Mouse (Mus musculus): Measurements from ENCODE around the gene Topors.
A peak's percentile ranks its signal among the peaks of the same experiment; 100 is the strongest.

The Topors gene

GRCm38 (mm10) chr4:40250984-40251383 is 18.7 kb downstream of the Topors start:
- DNase-seq (ENCODE audit: low spot score in 2 of 2): no peak

DNA sequence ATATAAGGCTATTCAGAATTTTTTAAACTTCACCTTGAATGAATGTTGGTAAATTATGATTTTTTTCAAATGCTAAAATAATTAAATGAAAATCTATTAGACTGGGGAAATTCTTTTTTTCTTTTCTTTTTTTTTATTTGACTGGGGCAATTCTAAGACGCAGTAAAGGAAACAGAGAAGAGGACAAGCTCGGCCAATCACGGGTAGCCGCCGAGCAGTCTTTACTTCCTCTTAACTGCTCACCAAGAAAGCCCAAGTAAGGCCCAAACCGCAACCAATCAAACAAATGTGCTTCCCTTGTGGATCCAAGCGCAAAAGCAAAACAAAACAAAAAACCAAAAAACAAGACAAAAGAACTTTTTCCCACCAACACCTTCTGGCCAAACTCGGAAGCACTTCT is 25.6 kb downstream of the Topors start:
- no peak for DNase-seq (ENCODE audit: low spot score in 2 of 2)

DNA sequence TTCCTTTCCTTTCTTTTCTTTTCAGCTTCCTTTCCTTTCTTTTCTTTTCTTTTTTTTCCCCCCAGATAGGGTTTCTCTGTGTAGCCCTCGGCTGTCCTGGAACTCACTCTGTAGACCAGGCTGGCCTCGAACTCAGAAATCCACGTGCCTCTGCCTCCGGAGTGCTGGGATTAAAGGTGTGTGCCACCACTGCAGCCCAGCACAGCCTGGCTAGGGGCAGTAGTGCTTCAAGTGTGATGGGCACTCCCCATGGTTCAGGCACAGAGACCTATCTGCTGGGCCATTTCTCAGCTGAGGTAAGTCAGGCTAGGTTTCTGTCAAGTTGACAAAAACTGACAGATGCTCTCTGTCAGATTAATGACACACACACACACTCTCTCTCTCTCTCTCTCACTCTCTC is 26.6 kb downstream of the Topors start:
- no peak for DNase-seq (ENCODE audit: low spot score in 2 of 2)

DNA sequence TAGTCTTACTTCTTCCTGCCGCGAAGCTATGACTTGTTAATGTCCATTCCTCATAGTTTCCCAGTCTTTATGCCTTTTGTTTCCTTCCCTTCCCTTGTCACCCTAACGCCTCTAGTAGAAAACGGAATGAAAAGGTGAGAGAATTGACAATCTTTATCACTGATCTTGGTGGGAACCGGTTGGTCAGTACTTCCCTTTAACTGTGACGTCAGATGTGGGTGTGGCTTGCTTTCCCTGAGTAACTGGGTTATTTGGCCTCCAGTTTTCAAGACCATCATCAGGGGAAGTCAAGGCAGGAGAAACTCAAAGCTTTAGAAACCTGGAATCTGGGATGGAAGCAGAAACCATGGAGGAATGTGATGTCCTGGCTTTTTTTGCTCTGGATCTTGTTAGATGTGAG is 27.7 kb downstream of the Topors start:
- DNase-seq (ENCODE audit: low spot score in 2 of 2): no peak

DNA sequence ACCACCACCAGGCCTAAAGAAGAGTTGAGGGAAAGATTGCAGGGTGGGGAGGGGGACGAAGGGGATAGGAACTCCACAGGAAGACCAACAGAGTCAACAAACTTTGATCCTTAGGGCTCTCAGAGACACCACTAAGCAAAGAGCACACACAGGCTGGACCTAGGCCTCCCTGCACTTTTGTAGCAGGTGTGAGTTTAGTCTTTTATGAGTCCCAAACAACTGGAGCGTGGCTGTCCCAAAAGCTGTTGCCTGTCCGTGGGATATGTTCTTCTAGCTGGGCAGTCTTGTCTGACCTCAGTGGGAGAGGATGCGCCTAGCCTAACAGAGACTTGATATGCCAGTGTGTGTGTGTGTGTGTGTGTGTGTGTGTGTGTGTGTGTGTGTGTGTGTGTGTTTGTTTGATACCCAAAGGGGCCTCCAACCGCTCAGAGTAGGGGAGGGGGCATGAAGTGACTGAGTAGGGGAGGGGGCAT is 29.3 kb downstream of the Topors start:
- no peak for DNase-seq (ENCODE audit: low spot score in 2 of 2)

DNA sequence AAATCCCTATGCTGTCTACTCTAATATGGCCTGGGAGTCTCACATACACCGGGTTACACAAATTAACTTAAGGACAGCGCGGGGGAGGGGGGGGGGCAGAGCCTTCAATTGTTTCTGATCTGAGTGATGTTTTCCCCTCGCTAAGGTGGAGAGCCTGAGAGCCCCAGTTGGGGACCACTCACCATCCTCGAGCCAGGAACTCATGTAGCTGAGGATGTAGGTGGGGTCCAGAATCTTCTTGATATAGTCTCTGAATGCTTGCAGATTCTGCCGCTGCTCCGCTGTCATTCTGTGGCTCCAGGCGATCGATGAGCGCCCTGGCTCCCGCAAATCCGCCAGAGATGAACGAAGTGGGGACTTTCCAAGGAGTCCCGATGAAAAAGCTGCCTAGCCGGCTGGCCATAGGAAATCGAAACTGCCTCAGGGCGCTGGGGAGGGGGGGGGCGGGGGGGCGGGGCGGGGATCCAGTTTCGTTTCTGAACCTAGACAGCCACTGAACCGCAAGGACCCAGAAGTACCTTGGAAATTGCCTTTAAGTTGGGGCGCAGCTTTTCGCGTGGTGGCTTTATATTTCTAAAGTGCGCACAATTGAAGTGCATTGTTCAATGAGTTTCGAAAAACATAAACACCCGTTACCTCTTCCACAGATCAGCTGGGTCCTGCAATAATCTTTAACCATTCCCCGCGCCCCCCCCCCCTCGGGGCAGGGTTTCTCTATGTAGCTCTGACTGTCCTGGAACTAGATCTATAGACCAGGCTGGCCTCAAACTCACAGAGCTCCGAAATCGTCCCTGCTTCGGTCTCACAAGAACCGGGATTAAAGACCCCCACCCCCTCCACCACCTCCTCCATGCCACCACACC is 30.0 kb downstream of the Topors start, which contains the start of gene Ddx58:
Ddx58 (minus strand) TSS at position 420 of the 863 bp plus-strand sequence.
- peak in 1 of 2 experiments; percentile 7 for DNase-seq (ENCODE audit: low spot score in 2 of 2)

GRCm38 (mm10) chr4:40238483-40239408 is 30.9 kb downstream of the Topors start:
- peak in 1 of 2 experiments; percentile 22 for DNase-seq (ENCODE audit: low spot score in 2 of 2)

DNA sequence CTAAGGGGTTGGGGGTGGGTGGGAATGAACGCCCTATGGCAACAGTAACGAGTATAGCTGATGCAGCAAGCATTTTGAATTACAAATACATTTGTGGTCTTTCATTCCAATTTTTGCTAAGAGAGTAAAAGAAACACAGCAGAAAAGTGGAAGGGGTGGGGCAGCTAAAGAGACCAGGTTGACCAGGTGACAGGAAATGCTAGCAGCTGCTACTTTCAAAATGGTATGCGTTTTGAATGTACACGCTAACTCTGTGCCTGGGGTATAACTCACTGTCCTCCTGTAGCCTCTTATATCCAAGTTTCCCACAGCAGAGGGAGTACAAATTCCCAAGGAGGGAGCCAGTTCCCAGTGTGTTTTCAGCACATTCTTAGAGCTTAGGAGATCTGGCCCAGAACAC is 32.8 kb downstream of the Topors start:
- DNase-seq (ENCODE audit: low spot score in 2 of 2): no peak

GRCm38 (mm10) chr4:40234256-40234655 is 35.4 kb downstream of the Topors start:
- no peak for DNase-seq (ENCODE audit: low spot score in 2 of 2)

DNA sequence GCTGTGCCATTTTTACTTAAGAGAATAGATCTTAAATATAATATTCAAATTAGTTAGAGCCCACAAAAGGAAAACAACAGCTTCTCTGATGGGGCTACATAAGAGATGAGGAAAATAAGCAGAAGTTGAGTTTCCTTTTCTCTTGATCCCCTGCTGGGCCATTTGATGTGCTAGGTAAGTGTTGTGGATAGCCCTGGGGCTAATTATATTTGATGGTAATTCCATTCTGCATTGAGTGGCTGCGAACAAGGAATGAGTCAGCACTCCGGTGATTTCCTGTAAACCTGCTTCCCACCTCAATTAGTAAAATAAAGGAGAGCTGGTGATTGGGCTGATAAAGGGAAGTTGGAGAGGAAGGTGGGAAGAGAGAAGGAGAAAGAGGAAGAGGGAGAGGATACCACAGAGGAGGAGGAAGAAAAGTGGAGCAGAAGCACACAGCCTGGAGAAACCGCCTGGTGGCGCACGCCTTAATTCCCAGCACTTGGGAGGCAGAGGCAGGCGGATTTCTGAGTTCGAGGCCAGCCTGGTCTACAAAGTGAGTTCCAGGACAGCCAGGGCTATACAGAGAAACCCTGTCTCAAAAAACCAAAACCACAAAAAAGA is 36.5 kb downstream of the Topors start:
- no peak for DNase-seq (ENCODE audit: low spot score in 2 of 2)

- no peak for DNase-seq (ENCODE audit: low spot score in 2 of 2)
Observed at GRCm38 (mm10) chr4:40229723-40230122, 39.9 kb downstream of the Topors start.

DNA sequence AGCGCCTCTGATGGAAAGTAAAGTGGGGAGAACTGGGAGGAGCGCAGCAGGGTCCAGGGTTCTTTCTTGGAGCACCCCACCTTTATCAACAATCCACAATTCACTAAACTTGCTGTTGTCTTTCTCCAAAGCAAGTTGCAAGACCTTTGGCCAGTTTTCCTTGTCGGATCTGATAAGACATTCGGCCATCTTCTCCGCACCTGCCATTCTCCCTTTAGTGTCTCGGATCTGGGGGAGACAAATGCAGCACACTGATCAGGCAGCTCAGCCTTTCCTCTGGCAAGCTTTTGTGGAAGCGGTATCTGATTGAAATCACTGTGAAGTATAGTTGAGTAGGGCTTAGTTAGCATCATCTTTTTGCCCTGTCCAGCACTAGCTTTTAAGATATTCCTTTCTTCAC is 41.8 kb downstream of the Topors start:
- DNase-seq (ENCODE audit: low spot score in 2 of 2): no peak

- DNase-seq (ENCODE audit: low spot score in 2 of 2): no peak
Observed at GRCm38 (mm10) chr4:40227131-40227530, 42.5 kb downstream of the Topors start.

- no peak for DNase-seq (ENCODE audit: low spot score in 2 of 2)
Observed at GRCm38 (mm10) chr4:40226095-40226494, 43.6 kb downstream of the Topors start.

- no peak for DNase-seq (ENCODE audit: low spot score in 2 of 2)
Observed at GRCm38 (mm10) chr4:40221876-40222585, 47.6 kb downstream of the Topors start.

- no peak for DNase-seq (ENCODE audit: low spot score in 2 of 2)
Observed at GRCm38 (mm10) chr4:40221004-40221760, 48.5 kb downstream of the Topors start.

DNA sequence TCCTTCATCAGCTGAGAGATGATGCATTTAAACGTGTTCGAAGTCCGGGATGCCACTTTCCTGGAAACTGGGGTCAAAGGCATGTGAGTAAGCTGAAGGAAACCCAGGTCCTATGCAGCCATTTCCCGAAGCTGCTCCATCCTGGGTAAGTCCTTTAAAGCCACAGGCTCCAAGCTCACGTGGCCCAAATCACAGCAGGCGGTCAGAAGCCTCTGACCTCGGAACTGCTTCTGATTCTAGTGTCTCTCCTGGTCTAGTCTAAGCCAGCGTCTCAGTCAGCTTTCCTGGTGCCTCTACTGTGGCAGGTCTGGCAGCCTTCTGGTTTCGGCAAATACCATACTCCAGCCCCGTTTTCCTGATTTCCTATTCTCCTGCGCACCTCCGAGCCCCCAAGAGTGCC is 49.2 kb downstream of the Topors start:
- DNase-seq (ENCODE audit: low spot score in 2 of 2): no peak

DNA sequence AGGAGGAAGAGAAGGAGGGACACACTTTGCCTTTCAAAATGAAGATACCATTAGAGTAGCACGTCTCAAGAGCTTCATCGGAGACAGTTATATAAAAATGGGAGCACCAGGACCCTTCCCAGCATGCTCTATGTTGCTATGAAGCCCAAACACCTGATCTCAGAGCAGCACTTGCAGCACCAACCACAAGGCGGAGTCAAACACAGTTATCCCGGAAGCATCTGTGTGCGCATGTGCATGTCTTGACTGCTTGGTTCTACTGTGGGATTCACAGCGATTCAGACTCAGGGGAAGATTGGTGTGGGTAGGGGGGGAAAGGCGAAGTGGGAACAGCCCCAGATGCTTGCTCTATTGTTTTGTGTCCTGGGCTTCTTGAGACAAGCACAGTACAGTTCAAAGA is 51.3 kb downstream of the Topors start:
- peak in 1 of 2 experiments; percentile 37 for DNase-seq (ENCODE audit: low spot score in 2 of 2)

DNA sequence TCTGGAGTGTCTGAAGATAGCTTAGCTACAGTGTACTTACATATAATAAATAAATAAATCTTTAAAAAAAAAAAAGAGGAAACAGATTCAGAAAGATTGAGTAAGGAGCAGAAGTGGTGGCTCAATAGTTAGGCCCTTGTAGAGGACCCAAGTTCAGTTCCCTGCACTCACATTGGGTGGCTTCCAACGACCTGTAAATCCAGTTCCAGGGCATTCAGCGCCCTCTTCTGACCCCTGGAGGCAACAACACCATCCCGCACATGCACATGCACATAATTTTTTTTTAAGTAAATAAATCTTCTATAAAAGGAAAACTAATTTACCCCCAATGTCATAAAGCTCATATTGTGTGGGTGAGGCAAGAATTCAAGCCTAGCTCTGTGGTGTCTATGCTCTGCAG is 51.7 kb downstream of the Topors start:
- DNase-seq (ENCODE audit: low spot score in 2 of 2): no peak

GRCm38 (mm10) chr4:40212177-40212576 is 57.5 kb downstream of the Topors start:
- no peak for DNase-seq (ENCODE audit: low spot score in 2 of 2)

Data from spleen, postnatal 14 days (tissue).